Mouse (Mus musculus): ENCODE results near the gene Gucy1b1. TPM values are rescaled to one million over a fixed set of nuclear protein-coding genes. Genes with fewer than 3 reads are reported as not detected.

Gene Gucy1b1
- polyA plus RNA-seq, 1 experiment = 3.2 TPM

GRCm38 (mm10) chr3:81995371-81995770 lies 79.1 kb downstream of the Gucy1b1 start:
- Histone ChIP-seq H3K4me1 (ENCODE audit: control insufficient read depth, insufficient read depth, insufficient read length, low read length) (no peaks in the 10 kb centered on the region), H3K27ac (replicated peaks; ENCODE audit: low read depth, low read length) (no peak overlapping the region), H3K4me3 (ENCODE audit: insufficient read depth, low read depth, low read length) (no peak overlapping the region)

DNA sequence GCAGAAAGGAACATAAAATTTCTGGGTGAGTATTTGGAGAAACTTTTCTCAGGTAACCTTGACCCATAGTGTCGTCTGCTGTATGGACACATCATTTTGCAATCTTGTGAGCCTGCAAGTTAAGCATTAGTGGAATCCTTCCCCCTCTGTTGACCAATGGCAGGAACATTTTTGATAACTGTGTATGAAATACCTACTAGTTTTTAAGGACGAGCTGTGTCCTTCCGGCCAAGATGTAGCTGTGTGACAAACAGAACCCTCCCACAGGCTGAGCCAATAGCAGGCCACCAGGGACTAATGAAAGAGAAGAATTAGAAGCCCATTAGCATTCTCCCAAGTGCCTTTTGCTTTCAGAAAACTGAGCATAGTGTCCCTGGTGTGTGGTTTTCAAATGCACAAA lies 84.0 kb downstream of the Gucy1b1 start:
- Histone ChIP-seq H3K27ac (replicated peaks; ENCODE audit: low read depth, low read length) (no peak overlapping the region), H3K4me3 (ENCODE audit: insufficient read depth, low read depth, low read length) (no peak overlapping the region), H3K4me1 (ENCODE audit: control insufficient read depth, insufficient read depth, insufficient read length, low read length) (no peaks in the 10 kb centered on the region)

DNA sequence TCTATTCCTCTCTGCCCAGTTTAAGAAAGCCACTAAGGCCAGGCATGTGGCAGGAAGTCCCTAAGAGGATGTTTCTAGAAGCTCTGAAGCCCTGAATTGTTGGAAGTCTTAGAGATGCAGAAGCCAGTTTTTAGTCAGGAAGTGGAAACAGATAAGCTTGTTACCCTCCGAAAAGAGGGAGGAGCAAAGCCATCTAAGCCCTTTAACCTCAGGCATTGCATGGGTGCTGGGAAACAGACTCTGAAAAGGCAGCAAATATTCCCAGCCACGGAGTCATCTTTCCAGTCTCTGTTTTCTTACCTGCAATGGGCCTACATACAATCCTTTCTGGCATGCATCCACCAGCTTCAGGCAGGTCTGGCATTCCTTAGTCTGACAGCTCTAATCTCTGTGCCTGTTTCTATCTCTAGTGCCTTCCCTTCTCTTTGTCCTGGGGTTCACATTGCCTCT lies 84.8 kb downstream of the Gucy1b1 start:
- no peak overlapping the region for H3K4me3 ChIP-seq (ENCODE audit: insufficient read depth, low read depth, low read length)
- no peaks in the 10 kb centered on the region for H3K4me1 ChIP-seq (ENCODE audit: control insufficient read depth, insufficient read depth, insufficient read length, low read length)
- no peak overlapping the region for H3K27ac ChIP-seq (replicated peaks; ENCODE audit: low read depth, low read length)

DNA sequence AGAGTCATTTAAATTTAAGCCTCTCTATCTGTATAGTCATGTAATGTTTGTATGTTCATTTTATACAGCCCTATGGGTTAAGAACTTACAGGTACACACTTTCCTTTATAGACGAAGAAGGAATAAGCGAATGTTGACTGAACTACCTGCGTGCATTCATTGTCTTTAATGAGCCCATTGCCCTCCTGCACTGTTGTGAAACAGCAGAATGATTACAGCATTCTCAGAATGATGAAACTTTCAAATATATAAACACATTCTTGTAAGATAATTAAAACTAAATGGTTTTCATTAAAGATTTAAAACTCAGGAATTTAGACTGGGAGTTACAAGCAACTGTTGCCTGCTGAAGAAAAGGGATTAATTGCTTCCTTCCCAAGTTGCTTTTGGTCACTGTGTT lies 86.9 kb downstream of the Gucy1b1 start:
- Histone ChIP-seq H3K4me1 (ENCODE audit: control insufficient read depth, insufficient read depth, insufficient read length, low read length) (no peaks in the 10 kb centered on the region), H3K27ac (replicated peaks; ENCODE audit: low read depth, low read length) (no peak overlapping the region), H3K4me3 (ENCODE audit: insufficient read depth, low read depth, low read length) (no peak overlapping the region)

DNA sequence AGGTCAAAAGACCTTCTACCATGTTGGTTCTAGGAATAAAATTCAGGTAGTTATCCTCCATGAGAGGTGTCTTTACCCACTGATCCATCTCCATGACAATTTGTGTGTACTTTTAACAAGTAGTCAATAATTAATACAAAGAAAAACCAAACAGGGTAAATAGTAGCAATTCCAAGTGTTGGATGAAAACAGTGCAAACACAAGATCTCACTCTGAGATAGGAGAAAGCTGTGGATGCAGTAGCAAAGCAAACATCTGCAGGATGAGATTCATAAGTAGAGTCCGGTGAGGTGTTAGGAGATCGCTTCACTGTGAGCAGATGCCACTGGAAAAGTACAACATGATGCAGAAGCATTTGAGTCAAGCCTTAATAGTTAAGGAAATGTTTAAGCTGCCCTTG lies 88.4 kb downstream of the Gucy1b1 start:
- H3K4me1 ChIP-seq (ENCODE audit: control insufficient read depth, insufficient read depth, insufficient read length, low read length) = no peaks in the 10 kb centered on the region

GRCm38 (mm10) chr3:81985100-81985499 lies 89.4 kb downstream of the Gucy1b1 start:
- Histone ChIP-seq H3K4me1 (ENCODE audit: control insufficient read depth, insufficient read depth, insufficient read length, low read length) (no peaks in the 10 kb centered on the region), H3K27ac (replicated peaks; ENCODE audit: low read depth, low read length) (no peak overlapping the region), H3K4me3 (ENCODE audit: insufficient read depth, low read depth, low read length) (no peak overlapping the region)

More for the DNA sequence above, 88.4 kb downstream of the Gucy1b1 start:
- Histone ChIP-seq H3K4me3 (ENCODE audit: insufficient read depth, low read depth, low read length) (no peak overlapping the region), H3K27ac (replicated peaks; ENCODE audit: low read depth, low read length) (no peak overlapping the region)

DNA sequence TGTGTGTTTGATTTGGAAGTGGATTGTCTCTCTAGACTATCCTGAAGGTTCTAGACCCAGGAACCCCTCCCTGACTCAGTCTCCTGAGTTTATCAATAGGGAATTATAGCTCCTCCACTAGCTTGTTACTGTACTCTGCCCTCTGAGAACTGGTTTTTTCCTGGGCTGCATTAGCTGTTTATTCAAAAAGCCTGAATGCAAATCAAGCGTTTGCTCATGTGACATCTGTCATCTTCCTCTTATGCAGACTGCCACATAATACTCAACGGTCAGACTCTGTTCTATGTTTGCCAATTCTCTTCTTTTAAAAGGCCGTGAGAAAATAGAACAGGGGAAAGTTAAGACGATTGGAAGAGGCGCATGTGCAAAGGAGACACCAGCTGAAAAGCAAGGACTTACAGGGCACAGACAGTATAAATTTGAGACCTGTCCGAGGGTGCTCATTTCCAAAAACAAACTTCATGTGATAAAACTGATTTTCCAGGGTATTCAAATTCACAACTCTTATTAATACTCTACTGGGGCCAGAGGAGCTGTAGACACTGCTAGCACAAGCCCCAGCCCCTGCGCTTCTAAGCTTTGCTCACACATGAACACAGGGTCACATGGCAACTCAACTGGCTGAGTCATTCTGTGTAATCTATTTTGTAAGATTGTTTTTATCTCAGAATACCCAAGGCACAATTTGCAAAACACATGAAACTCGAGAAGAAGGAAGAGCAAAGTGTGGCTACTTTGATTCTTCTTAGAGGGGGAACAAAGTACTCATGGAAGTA lies 91.2 kb downstream of the Gucy1b1 start:
- Histone ChIP-seq H3K4me1 (ENCODE audit: control insufficient read depth, insufficient read depth, insufficient read length, low read length) (no peaks in the 10 kb centered on the region), H3K27ac (replicated peaks; ENCODE audit: low read depth, low read length) (no peak overlapping the region; the same call in 1 of the 2 replicates), H3K4me3 (ENCODE audit: insufficient read depth, low read depth, low read length) (no peak overlapping the region)

Other genes with a start within 250 kb of the Gucy1b1 start
- 13.0 and 18.6 TPM in 2 replicates for gene Ctso, start 142.1 kb downstream of the Gucy1b1 start, polyA plus RNA-seq (2012; ENCODE audit: insufficient read depth, insufficient read length, missing spikeins)
- gene Tdo2, start 98.5 kb downstream of the Gucy1b1 start, polyA plus RNA-seq (2012; ENCODE audit: insufficient read depth, insufficient read length, missing spikeins) = 0.63 TPM in 1 of 2 replicates, not detected in the other
- not detected in 2 replicates for gene Asic5, start 92.4 kb downstream of the Gucy1b1 start, polyA plus RNA-seq (2012; ENCODE audit: insufficient read depth, insufficient read length, missing spikeins)
- gene Gucy1a1, start 71.1 kb upstream of the Gucy1b1 start, polyA plus RNA-seq (2012; ENCODE audit: insufficient read depth, insufficient read length, missing spikeins) = 2.8 and 4.3 TPM in 2 replicates